Mouse (Mus musculus) liver, embryonic 16.5 days (tissue): Measurements from ENCODE around the gene Edn2. TPM values are rescaled to one million over a fixed set of nuclear protein-coding genes. Genes with fewer than 3 reads are reported as not detected.

Experiments used
- ATAC-seq: fragments of 200-750 bp; cut with Nextera tagmentation; 2 replicates; pipeline ENCODE4 v1.8.0; 2017; ENCODE audit warnings: low read depth, mild to moderate bottlenecking, moderate number of reproducible peaks, moderate library complexity
- H3K27ac ChIP-seq: fragments of 300-500 bp; sonication (generic); 2 replicates; pipeline ENCODE4 v1.5.1; 2014; ENCODE audit warnings: mild to moderate bottlenecking, low read length
- H3K27me3 ChIP-seq: fragments of 300-500 bp; sonication (generic); 2 replicates; pipeline ENCODE4 v1.6.1; 2014; ENCODE audit warnings: low read depth, low read length, mixed read lengths; ENCODE audit not compliant: control insufficient read depth, insufficient read depth
- H3K36me3 ChIP-seq: fragments of 300-500 bp; sonication (generic); 2 replicates; pipeline ENCODE4 v1.6.1; 2014; ENCODE audit warnings: mild to moderate bottlenecking; ENCODE audit not compliant: control insufficient read depth, insufficient read depth
- H3K4me1 ChIP-seq: fragments of 300-500 bp; sonication (generic); 2 replicates; pipeline ENCODE4 v1.6.1; 2014; ENCODE audit warnings: low read depth, low read length, mixed read lengths; ENCODE audit not compliant: control insufficient read depth
- H3K4me2 ChIP-seq: fragments of 300-500 bp; sonication (generic); 2 replicates; pipeline ENCODE4 v1.6.1; 2014; ENCODE audit warnings: low read depth, low read length, mixed read lengths
- H3K4me3 ChIP-seq: fragments of 300-500 bp; sonication (generic); 2 replicates; pipeline ENCODE4 v1.5.1; 2014; ENCODE audit warnings: low read depth, mild to moderate bottlenecking, low read length
- H3K9ac ChIP-seq: fragments of 300-500 bp; sonication (generic); 2 replicates; pipeline ENCODE4 v1.6.1; 2014; ENCODE audit warnings: low read depth, low read length
- H3K9me3 ChIP-seq: fragments of 300-500 bp; sonication (generic); replicated peaks from 2 replicates; pipeline ENCODE4 v1.6.1; 2016; ENCODE audit warnings: low read length; ENCODE audit not compliant: control insufficient read depth
- WGBS: fragments of 180-500 bp; shearing (Covaris S2); extraction: QIAGEN DNeasy Blood & Tissue Kit; methylation state at CpG from one replicate; pipeline ENCODE4 v1.1.7; 2014; ENCODE audit not compliant: insufficient replicate concordance; 5-methylcytosine and 5-hydroxymethylcytosine counted together
- polyA plus RNA-seq: library from polyadenylated mRNA; unstranded; fragments of >200 nt; fragmentation: Nextera tagmentation; extraction: Ambion mirVana; gene quantifications from 2 replicates; pipeline ENCODE4 v1.2.1, GENCODE M21; 2015

The Edn2 gene
- polyA plus RNA-seq, 1 experiment from 2014 or later = 0.07 TPM

DNA sequence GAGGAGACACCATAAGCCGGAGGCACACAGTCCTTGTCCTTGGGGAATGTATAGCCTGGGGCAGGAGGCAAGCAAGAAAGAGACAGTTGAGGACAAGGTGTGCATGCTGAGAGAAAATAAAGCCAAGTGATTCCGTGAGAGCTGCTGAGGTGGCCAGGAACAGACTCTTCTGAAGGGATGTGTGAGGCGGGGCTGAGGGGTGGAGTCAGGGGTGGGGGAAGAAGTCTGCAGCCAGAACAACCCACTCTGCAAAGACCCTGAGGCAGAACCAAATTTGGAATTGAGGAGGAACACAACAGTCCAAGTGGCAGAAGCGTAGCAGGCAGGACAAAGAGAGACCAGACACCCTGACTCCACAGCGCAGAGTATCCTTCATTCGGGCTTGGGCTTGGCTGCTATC, 51.1 kb downstream of the Edn2 start:
- Histone ChIP-seq H3K27ac (no peak overlapping the region), H3K4me3 (no peak overlapping the region), H3K36me3 (no peaks in the 10 kb centered on the region), H3K4me2 (no peak overlapping the region), H3K27me3 (no peaks in the 10 kb centered on the region), H3K4me1 (no peaks in the 10 kb centered on the region), H3K9ac (no peak overlapping the region), H3K9me3 (no peaks in the 10 kb centered on the region)
- ATAC-seq = no peak
- WGBS = 45% methylated on average over 6 of the region's 6 CpGs

DNA sequence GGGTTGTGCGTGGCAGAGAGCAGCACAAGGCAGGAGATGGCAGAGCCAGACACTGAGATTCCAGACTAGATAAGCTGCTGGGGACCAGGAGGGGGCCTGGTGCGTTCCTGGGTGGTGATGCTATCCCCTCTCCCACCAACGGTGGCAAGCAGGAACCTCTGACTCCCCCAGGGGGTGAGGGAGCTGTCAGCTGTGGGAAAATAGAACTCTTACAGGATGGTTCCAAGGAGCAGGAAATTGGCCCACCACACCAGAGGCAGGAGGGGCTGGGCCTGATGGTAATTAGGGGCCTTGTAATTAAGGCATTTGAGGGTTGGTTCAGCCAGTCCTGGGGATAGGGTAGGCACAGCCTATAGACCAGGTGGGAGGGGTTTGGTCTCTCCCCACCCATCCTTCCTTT, 51.8 kb downstream of the Edn2 start:
- Histone ChIP-seq H3K27ac (no peak overlapping the region), H3K9ac (no peak overlapping the region)
- WGBS = 35% methylated on average over 3 of the region's 3 CpGs

DNA sequence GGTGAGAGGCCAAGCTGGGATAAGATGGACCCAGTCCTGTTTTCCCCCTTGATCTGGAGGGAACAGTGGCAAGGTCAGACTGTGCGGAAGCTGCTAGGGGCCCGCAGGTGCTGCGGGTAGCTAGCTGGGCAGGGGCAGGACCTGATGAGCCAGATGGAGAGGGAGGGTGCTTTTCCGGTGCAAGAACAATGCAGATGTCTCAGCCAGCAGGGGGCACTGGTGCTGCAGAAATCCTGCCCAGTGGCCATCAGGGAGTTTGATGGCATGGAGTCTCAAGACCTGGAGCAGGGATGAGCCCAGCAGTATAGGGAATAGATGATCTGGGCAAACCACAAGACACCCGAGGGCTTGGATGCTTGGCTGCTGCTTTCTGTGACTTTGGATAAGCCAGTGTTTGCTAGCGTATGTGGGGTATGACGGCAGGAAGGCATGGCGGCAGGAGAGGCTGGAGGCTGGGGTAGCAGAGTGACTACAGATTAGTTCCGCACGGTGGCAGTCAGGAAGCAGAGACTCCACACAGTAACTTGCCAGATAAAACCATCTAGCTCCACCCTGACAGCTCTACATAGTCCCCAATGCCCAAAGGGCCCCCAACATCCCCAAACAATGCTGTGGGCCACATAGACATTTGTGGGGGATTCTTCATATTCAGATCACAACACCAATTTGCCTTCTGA, 55.0 kb downstream of the Edn2 start:
- Histone ChIP-seq H3K4me1 (no peaks in the 10 kb centered on the region), H3K4me3 (no peak overlapping the region), H3K9ac (no peak overlapping the region), H3K4me2 (no peak overlapping the region), H3K9me3 (no peaks in the 10 kb centered on the region), H3K36me3 (no peaks in the 10 kb centered on the region), H3K27ac (no peak overlapping the region), H3K27me3 (no peaks in the 10 kb centered on the region)
- 27% methylated on average over 10 of the region's 10 CpGs for WGBS
- no peak for ATAC-seq

More for the DNA sequence above, 51.8 kb downstream of the Edn2 start:
- no peak overlapping the region for H3K4me3 ChIP-seq
- H3K9me3 ChIP-seq = no peaks in the 10 kb centered on the region
- no peak for ATAC-seq
- no peak overlapping the region for H3K4me2 ChIP-seq
- H3K27me3 ChIP-seq = no peaks in the 10 kb centered on the region
- H3K4me1 ChIP-seq = no peaks in the 10 kb centered on the region
- H3K36me3 ChIP-seq = no peaks in the 10 kb centered on the region

DNA sequence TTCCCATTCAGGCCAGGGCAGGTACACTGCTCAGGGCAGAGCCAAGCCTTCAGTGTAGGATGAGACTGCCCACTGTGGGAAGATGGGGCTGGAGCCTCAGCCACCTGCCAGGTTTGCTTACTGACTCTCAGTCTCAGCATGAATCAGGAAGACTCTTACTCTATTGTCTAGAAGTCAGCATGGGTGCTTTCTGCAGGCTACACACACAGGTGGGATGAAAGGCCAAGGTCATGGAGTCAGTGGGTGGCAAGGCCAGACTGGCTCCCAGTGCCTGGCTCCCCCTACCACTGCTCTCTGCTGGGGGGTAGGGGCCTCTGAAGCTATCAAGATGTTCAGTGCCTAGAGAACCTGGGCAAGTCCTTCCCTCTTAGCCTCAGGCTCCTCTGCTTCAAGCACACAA, 55.9 kb downstream of the Edn2 start:
- no peak overlapping the region for H3K9ac ChIP-seq
- no peaks in the 10 kb centered on the region for H3K4me1 ChIP-seq
- H3K27ac ChIP-seq = no peak overlapping the region
- no peak overlapping the region for H3K4me2 ChIP-seq
- H3K36me3 ChIP-seq = no peaks in the 10 kb centered on the region
- H3K4me3 ChIP-seq = no peak overlapping the region
- H3K27me3 ChIP-seq = no peaks in the 10 kb centered on the region
- no peak for ATAC-seq
- no peaks in the 10 kb centered on the region for H3K9me3 ChIP-seq

Other genes starting within 250 kb of the Edn2 start
- gene AL607142.1, start 96.2 kb upstream of the Edn2 start, polyA plus RNA-seq = not detected in 2 replicates
- gene Foxo6, start 126.1 kb downstream of the Edn2 start, polyA plus RNA-seq = not detected in 2 replicates
- gene Scmh1, start 244.1 kb downstream of the Edn2 start, polyA plus RNA-seq = 9.6 and 10.1 TPM in 2 replicates